Mouse (Mus musculus) embryonic facial prominence, embryonic 11.5 days (tissue): ENCODE measurements around the gene 4921511C20Rik. TPM values are rescaled to one million over a fixed set of nuclear protein-coding genes. Genes with fewer than 3 reads are reported as not detected.

Source experiments
- ATAC-seq: fragments of 200-750 bp; cut with Nextera tagmentation; replicated peaks from 2 replicates; pipeline ENCODE4 v1.8.0; 2017; ENCODE audit warnings: low read depth; ENCODE audit not compliant: insufficient number of reproducible peaks, low FRiP score, low TSS enrichment
- DNase-seq: peaks from one replicate; pipeline ENCODE4 v3.0.0-alpha.2; 2015; ENCODE audit warnings: low spot score
- H3K27ac ChIP-seq: fragments of 300-500 bp; sonication (generic); replicated peaks from 2 replicates; pipeline ENCODE4 v1.5.1; 2014; ENCODE audit warnings: mild to moderate bottlenecking, low read depth, low read length, control low read depth
- H3K27me3 ChIP-seq: fragments of 300-500 bp; sonication (generic); 2 replicates; pipeline ENCODE4 v1.6.1; 2014; ENCODE audit warnings: mild to moderate bottlenecking, low read length, moderate library complexity, mixed read lengths; ENCODE audit not compliant: control insufficient read depth, insufficient read depth
- H3K36me3 ChIP-seq: fragments of 300-500 bp; sonication (generic); replicated peaks from 2 replicates; pipeline ENCODE4 v1.6.1; 2014; ENCODE audit warnings: low read depth, mild to moderate bottlenecking, low read length, moderate library complexity, mixed read lengths; ENCODE audit not compliant: control insufficient read depth, insufficient read depth
- H3K4me1 ChIP-seq: fragments of 300-500 bp; sonication (generic); 2 replicates; pipeline ENCODE4 v1.6.1; 2014; ENCODE audit warnings: low read length, mixed read lengths; ENCODE audit not compliant: control insufficient read depth, insufficient read depth
- H3K4me2 ChIP-seq: fragments of 300-500 bp; sonication (generic); 2 replicates; pipeline ENCODE4 v1.6.1; 2014; ENCODE audit warnings: low read depth, mild to moderate bottlenecking, control low read depth, low read length, moderate library complexity
- H3K4me3 ChIP-seq: fragments of 300-500 bp; sonication (generic); 2 replicates; pipeline ENCODE4 v1.5.1; 2014; ENCODE audit warnings: low read depth, low read length, control low read depth
- H3K9ac ChIP-seq: fragments of 300-500 bp; sonication (generic); replicated peaks from 2 replicates; pipeline ENCODE4 v1.6.1; 2014; ENCODE audit warnings: mild to moderate bottlenecking, control low read depth, low read length
- H3K9me3 ChIP-seq: fragments of 300-500 bp; sonication (generic); replicated peaks from 2 replicates; pipeline ENCODE4 v1.6.1; 2016; ENCODE audit warnings: mild to moderate bottlenecking, low read length, inconsistent platforms, mixed read lengths; ENCODE audit not compliant: control insufficient read depth
- WGBS: fragments of 180-500 bp; shearing (Covaris S2); extraction: QIAGEN DNeasy Blood & Tissue Kit; methylation state at CpG from one replicate; pipeline ENCODE4 v1.1.7; 2014; 5-methylcytosine and 5-hydroxymethylcytosine counted together
- polyA plus RNA-seq: library from polyadenylated mRNA; unstranded; fragments of >200 nt; fragmentation: Nextera tagmentation; extraction: Ambion mirVana; gene quantifications from 2 replicates; pipeline ENCODE4 v1.2.1, GENCODE M21; 2014

4921511C20Rik gene
- not detected in 2 replicates for polyA plus RNA-seq

DNA sequence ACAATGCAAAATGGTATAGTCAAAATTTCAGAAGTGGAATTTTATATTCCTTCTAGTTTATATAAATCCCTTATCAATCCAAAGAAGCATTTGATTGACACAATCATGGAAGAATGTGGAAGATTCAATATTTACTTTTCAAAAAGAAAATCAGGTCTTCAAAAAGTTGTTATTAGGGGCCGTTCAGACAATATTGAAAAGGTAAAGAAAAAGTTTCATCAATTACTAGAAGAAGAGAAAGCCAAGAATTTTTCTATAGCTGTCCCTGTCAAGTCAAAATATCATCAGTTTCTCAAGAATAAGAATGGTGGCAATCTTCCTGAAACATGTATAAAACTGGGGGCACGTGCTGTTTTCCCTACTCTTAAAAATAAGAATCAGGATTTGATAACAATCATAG, at the start of gene 4921511C20Rik:
TSS of gene 4921511C20Rik (plus strand) at position 301 of the 400 bp plus-strand sequence.
- Histone ChIP-seq H3K9ac (no peak within 1 kb of the TSS), H3K27ac (no peak within 1 kb of the TSS)

More for the DNA sequence above, at the start of gene 4921511C20Rik:
- no peak for ATAC-seq
- 86% methylated on average over 2 of the region's 2 CpGs for WGBS
- no peak within 1 kb of the TSS for H3K4me3 ChIP-seq
- no peak for DNase-seq
- no peaks in the 10 kb centered on the region for H3K36me3 ChIP-seq
- no peak within 1 kb of the TSS for H3K4me2 ChIP-seq
- H3K4me1 ChIP-seq = no peaks in the 10 kb centered on the region
- H3K9me3 ChIP-seq = no peaks in the 10 kb centered on the region
- no peaks in the 10 kb centered on the region for H3K27me3 ChIP-seq
